Mouse (Mus musculus): ENCODE results near the gene Tagln2. TPM values are rescaled to one million over a fixed set of nuclear protein-coding genes. Genes with fewer than 3 reads are reported as not detected.

The Tagln2 gene
- polyA plus RNA-seq, 1 experiment from 2014 or later, result 104 TPM

DNA sequence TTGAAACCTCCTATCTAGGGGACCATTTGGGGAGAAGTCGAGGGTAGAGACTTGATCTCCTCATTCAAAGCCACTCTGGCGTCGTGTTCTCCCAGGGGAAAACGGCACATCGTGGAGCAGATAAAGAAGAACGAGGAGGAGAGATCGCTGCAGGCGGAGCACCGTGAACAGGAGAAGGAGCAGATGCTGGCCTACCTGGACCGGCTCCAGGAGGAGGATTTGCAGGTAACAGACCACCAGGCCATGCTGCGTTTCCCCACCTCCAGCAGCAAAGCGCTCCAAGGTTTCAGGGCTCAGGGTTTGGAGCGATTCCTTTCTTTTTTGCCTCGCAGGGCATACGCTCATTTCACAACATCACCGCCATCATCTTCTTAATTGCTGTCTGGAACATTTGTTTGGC is 35.3 kb downstream of the Tagln2 start:
- Histone ChIP-seq H3K36me3 (replicated peaks; ENCODE audit: insufficient read depth, low read length) (no peaks in the 10 kb centered on the region), H3K27me3 (ENCODE audit: insufficient read depth, low read length) (peaks cover 12% of the 10 kb centered on the region; the same call in 1 of the 2 replicates), H3K4me1 (ENCODE audit: insufficient read depth) (no peaks in the 10 kb centered on the region), H3K4me3 (ENCODE audit: low read depth, low read length) (no peak overlapping the region), H3K9me3 (ENCODE audit: low read length) (no peaks in the 10 kb centered on the region), H3K9ac (replicated peaks) (no peak overlapping the region), H3K4me2 (ENCODE audit: low read depth, low read length) (no peak overlapping the region), H3K27ac (ENCODE audit: low read depth) (no peak overlapping the region)
- 81% methylated on average over 16 of the region's 16 CpGs for WGBS (ENCODE audit: insufficient replicate concordance)
- DNase-seq, result no peak
- no peak for ATAC-seq
- TF ChIP-seq CTCF (IDR thresholded peaks at IDR 0.05; ENCODE audit: low read depth) (no peak), EP300 (IDR thresholded peaks at IDR 0.05; ENCODE audit: low read depth) (no peak)

DNA sequence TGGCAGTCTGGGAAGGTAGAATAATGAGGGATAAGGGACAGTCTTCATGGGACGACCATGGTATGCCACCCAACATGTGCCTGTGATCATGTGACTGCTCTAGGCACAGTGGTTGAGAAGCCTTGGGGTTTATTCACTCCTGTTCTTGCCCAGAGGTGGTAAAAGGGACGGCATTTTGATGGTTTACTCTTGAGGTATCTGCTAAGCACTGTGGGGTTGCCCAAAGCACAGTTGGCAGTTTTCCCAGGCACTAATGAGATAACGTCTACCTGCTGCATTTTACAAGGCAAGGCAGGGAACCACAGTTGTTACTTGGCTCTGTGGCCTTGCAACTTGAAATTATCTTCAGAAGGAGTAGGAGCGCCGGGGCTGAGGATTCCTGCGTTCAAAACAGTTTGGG is 40.0 kb downstream of the Tagln2 start:
- DNase-seq, result no peak
- no peaks in the 10 kb centered on the region for H3K36me3 ChIP-seq (replicated peaks; ENCODE audit: insufficient read depth, low read length)
- H3K27me3 ChIP-seq (ENCODE audit: insufficient read depth, low read length), result no peaks in the 10 kb centered on the region
- H3K9me3 ChIP-seq (ENCODE audit: low read length), result no peaks in the 10 kb centered on the region
- no peak overlapping the region for H3K9ac ChIP-seq (replicated peaks)
- no peak overlapping the region for H3K27ac ChIP-seq (ENCODE audit: low read depth)
- no peak for TF ChIP-seq EP300 (IDR thresholded peaks at IDR 0.05; ENCODE audit: low read depth)
- TF ChIP-seq CTCF (IDR thresholded peaks at IDR 0.05; ENCODE audit: low read depth), result no peak
- no peak for ATAC-seq
- H3K4me2 ChIP-seq (ENCODE audit: low read depth, low read length), result no peak overlapping the region
- WGBS (ENCODE audit: insufficient replicate concordance), result 64% methylated on average over 6 of the region's 6 CpGs
- H3K4me1 ChIP-seq (ENCODE audit: insufficient read depth), result no peaks in the 10 kb centered on the region
- H3K4me3 ChIP-seq (ENCODE audit: low read depth, low read length), result no peak overlapping the region

DNA sequence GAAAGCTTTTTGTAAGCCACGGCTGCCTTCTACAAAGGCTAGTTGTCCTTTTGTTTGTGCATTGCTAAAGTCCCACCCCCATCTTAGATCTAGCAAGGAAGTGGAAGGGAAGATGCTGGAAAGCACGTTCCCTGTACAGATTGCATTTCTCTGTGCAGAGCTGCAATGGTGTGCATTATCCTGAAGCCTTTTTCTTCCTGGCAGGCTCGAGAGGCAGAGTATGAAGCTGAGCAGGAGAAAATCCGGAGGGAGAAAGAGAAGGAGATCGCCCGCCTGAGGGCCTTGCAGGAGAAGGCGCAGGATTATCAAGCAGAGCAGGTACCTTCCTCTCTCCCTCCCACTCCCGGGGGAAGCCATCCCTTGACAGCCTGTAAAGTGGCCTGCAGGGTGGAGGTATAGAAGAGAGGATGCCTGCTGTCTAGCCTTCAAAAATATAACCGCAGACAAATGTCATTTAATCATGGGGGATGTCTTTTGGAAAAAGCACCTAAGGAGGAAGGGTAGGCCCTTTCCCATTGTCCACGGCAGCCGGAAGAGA is 40.5 kb downstream of the Tagln2 start:
- TF ChIP-seq CTCF (IDR thresholded peaks at IDR 0.05; ENCODE audit: low read depth), result no peak
- TF ChIP-seq EP300 (IDR thresholded peaks at IDR 0.05; ENCODE audit: low read depth), result no peak
- H3K36me3 ChIP-seq (replicated peaks; ENCODE audit: insufficient read depth, low read length), result no peaks in the 10 kb centered on the region
- ATAC-seq, result no peak
- no peak for DNase-seq
- no peaks in the 10 kb centered on the region for H3K9me3 ChIP-seq (ENCODE audit: low read length)
- no peaks in the 10 kb centered on the region for H3K27me3 ChIP-seq (ENCODE audit: insufficient read depth, low read length)
- no peaks in the 10 kb centered on the region for H3K4me1 ChIP-seq (ENCODE audit: insufficient read depth)
- H3K9ac ChIP-seq (replicated peaks), result no peak overlapping the region
- H3K27ac ChIP-seq (ENCODE audit: low read depth), result no peak overlapping the region
- 60% methylated on average over 11 of the region's 11 CpGs for WGBS (ENCODE audit: insufficient replicate concordance)
- no peak overlapping the region for H3K4me3 ChIP-seq (ENCODE audit: low read depth, low read length)
- H3K4me2 ChIP-seq (ENCODE audit: low read depth, low read length), result no peak overlapping the region

DNA sequence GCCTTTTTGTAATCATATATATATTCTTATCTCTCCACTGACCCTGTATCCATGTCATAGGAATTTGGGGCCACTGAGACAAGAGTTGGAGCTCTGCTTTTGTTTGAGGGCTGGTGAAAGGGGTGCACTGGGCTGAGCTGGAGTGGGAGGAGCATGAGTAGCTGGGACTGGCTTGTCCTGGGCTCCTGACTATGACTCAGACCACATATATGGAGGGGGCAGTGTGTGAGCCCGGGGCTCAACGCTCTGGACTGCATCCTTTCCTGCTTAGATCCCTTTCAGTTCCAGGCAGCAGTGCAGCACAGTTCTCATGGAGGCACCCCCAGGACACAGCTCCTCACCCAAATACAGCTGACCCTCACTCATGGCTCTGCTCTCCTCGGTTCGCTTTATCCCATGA is 46.2 kb downstream of the Tagln2 start:
- no peak overlapping the region for H3K4me2 ChIP-seq (ENCODE audit: low read depth, low read length)
- H3K9ac ChIP-seq (replicated peaks), result no peak overlapping the region
- DNase-seq (no peak), ATAC-seq (no peak)
- H3K4me1 ChIP-seq (ENCODE audit: insufficient read depth), result 0 out of 2 replicates have a peak, but pooled peaks cover 3% of the 10 kb centered on the region
- TF ChIP-seq EP300 (IDR thresholded peaks at IDR 0.05; ENCODE audit: low read depth) (no peak), CTCF (IDR thresholded peaks at IDR 0.05; ENCODE audit: low read depth) (no peak)
- no peaks in the 10 kb centered on the region for H3K9me3 ChIP-seq (ENCODE audit: low read length)
- 0 out of 2 replicates have a peak, but pooled peaks cover 4% of the 10 kb centered on the region for H3K27me3 ChIP-seq (ENCODE audit: insufficient read depth, low read length)
- WGBS (ENCODE audit: insufficient replicate concordance), result 73% methylated on average over 4 of the region's 4 CpGs
- no peak overlapping the region for H3K27ac ChIP-seq (ENCODE audit: low read depth)
- H3K4me3 ChIP-seq (ENCODE audit: low read depth, low read length), result no peak overlapping the region
- no peaks in the 10 kb centered on the region for H3K36me3 ChIP-seq (replicated peaks; ENCODE audit: insufficient read depth, low read length)

DNA sequence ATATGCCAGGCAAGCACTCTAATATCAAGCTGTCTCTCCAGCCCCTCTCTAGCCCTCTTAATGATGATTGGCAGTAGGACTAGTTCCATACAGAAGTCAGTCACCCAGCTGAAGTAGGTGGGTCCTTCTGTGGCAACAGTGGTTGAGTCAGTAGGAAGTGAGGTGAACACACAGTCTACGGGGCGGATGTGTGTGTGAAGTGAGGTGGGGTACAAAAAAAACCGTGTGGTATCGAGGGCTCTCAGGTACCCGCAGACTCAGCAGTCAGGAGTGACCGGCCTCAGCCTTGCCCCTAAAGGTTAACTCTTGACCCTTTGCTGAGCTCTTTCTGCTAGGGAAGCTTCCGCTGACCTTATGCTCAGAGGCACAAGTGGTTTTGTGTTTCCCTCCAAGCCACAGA is 48.7 kb downstream of the Tagln2 start:
- Histone ChIP-seq H3K9ac (replicated peaks) (no peak overlapping the region), H3K27me3 (ENCODE audit: insufficient read depth, low read length) (0 out of 2 replicates have a peak, but pooled peaks cover 4% of the 10 kb centered on the region), H3K36me3 (replicated peaks; ENCODE audit: insufficient read depth, low read length) (no peaks in the 10 kb centered on the region), H3K4me3 (ENCODE audit: low read depth, low read length) (no peak overlapping the region), H3K4me1 (ENCODE audit: insufficient read depth) (0 out of 2 replicates have a peak, but pooled peaks cover 3% of the 10 kb centered on the region), H3K9me3 (ENCODE audit: low read length) (no peaks in the 10 kb centered on the region), H3K4me2 (ENCODE audit: low read depth, low read length) (0 out of 2 replicates have a peak overlapping the region, but pooled peaks have one; percentile 26), H3K27ac (ENCODE audit: low read depth) (peak overlapping the region; percentile 39)
- no peak for DNase-seq
- TF ChIP-seq EP300 (IDR thresholded peaks at IDR 0.05; ENCODE audit: low read depth) (no peak), CTCF (IDR thresholded peaks at IDR 0.05; ENCODE audit: low read depth) (no peak)
- peak; percentile 57; the same call in 1 of the 2 replicates for ATAC-seq
- 20% methylated on average over 7 of the region's 7 CpGs for WGBS (ENCODE audit: insufficient replicate concordance)

GRCm38 (mm10) chr1:172549314-172549713 is 49.5 kb downstream of the Tagln2 start:
- H3K9ac ChIP-seq (replicated peaks), result peak overlapping the region; percentile 38; the same call in 1 of the 2 replicates
- peak overlapping the region; percentile 47 for H3K4me2 ChIP-seq (ENCODE audit: low read depth, low read length)
- TF ChIP-seq CTCF (IDR thresholded peaks at IDR 0.05; ENCODE audit: low read depth) (no peak), EP300 (IDR thresholded peaks at IDR 0.05; ENCODE audit: low read depth) (no peak)
- H3K36me3 ChIP-seq (replicated peaks; ENCODE audit: insufficient read depth, low read length), result no peaks in the 10 kb centered on the region
- peak overlapping the region; percentile 44; the same call in 1 of the 2 replicates for H3K4me3 ChIP-seq (ENCODE audit: low read depth, low read length)
- no peaks in the 10 kb centered on the region for H3K9me3 ChIP-seq (ENCODE audit: low read length)
- WGBS (ENCODE audit: insufficient replicate concordance), result 14% methylated on average over 2 of the region's 2 CpGs
- ATAC-seq, result no peak
- 0 out of 2 replicates have a peak, but pooled peaks cover 4% of the 10 kb centered on the region for H3K27me3 ChIP-seq (ENCODE audit: insufficient read depth, low read length)
- 0 out of 2 replicates have a peak, but pooled peaks cover 3% of the 10 kb centered on the region for H3K4me1 ChIP-seq (ENCODE audit: insufficient read depth)
- H3K27ac ChIP-seq (ENCODE audit: low read depth), result 0 out of 2 replicates have a peak overlapping the region, but pooled peaks have one; percentile 29
- DNase-seq, result no peak
